Mouse (Mus musculus) heart, postnatal 0 days (tissue): ENCODE data around the gene Ctf1.

Experiments
- CTCF ChIP-seq: IDR thresholded peaks from 2 replicates; pipeline ENCODE4 v1.5.1; 2016; ENCODE audit warnings: antibody characterized with exemption, control low read depth, low read depth
- EP300 ChIP-seq: IDR thresholded peaks from 2 replicates; pipeline ENCODE4 v1.6.1; 2016; ENCODE audit warnings: antibody characterized with exemption, low read depth

DNA sequence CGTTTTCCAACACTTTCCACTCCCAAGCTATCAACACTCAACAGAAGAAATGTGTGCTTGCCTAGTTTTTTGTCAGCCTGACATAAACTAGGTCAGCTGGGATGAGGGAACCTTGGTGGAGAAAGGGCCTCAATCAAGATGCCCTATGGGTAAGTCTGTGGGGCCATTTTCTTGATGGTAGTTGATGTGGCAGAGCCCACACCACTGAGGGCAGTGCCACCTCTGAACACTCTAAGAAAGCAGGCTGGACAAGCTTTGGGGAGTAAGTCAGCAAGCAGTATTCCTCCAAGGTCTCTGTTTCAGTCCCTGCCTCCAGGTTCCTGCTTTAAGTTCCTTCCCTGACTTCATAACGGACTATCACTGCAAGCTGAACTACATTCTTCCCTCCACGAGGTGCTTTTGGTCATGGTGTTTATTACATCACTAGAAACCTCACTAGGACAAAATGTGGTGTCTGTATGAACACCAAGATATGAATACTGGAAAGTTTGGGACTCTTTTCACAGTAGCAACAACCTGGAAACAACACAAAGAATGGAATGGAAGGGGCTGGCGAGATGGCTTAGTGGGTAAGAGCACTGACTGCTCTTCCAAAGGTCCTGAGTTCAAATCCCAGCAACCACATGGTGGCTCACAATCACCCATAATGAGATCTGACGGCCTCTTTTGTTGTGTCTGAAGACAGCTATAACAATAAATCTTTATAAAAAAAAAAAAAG is 3.1 kb upstream of the Ctf1 start:
- TF ChIP-seq CTCF = no peak
- TF ChIP-seq EP300 = no peak
